Mouse (Mus musculus) erythroblast, embryonic 14.5 days (primary cell): Measurements from ENCODE around the gene Gm10964.

ENCODE experiments used
- GATA1 ChIP-seq: IDR thresholded peaks from 2 replicates; pipeline ENCODE4 v1.6.1; 2012; ENCODE audit warnings: low read length, inconsistent platforms, mixed read lengths
- TAL1 ChIP-seq: IDR thresholded peaks from 3 replicates; pipeline ENCODE4 v1.6.1; 2012; ENCODE audit warnings: low read length, inconsistent platforms, mixed read lengths

GRCm38 (mm10) chr3:103759261-103759970, 20.2 kb downstream of the Gm10964 start:
- TF ChIP-seq TAL1 (no peak), GATA1 (no peak)
